Comparison of ENCODE assay signal across 22 mouse cellular contexts in genomic region chr3:104954551-104954950, GRCm38 (mm10). TPM values are rescaled to one million over a fixed set of nuclear protein-coding genes. Genes with fewer than 3 reads are reported as not detected.
DNase-seq lines count a peak whose midpoint lies in the region; ATAC-seq lines count a peak whose summit lies in the region.
"Had no signal": no experiment of that assay in that cellular context is flagged by ENCODE, and none has a peak within 500 bp of the region (broad histone marks: within the 10 kb centered on the region; RNA-seq: fewer than 3 reads in every experiment).

No protein-coding gene starts in this region.

- no peak overlapping the region for H3K4me2 ChIP-seq in midbrain, embryonic 11.5 days
- no peak overlapping the region for H3K4me2 ChIP-seq in midbrain, embryonic 14.5 days (ENCODE audit: low read length)
- H3K4me2 ChIP-seq: embryonic facial prominence, embryonic 13.5 days; embryonic facial prominence, embryonic 15.5 days; forebrain, embryonic 12.5 days had no signal

- H3K4me3 ChIP-seq in heart, embryonic 10.5 days, result no peak overlapping the region
- H3K4me3 ChIP-seq in midbrain, embryonic 11.5 days (ENCODE audit: low read depth, low read length), result no peak overlapping the region
- H3K4me3 ChIP-seq in midbrain, embryonic 14.5 days (replicated peaks; ENCODE audit: low read depth, low read length), result no peak overlapping the region
- H3K4me3 ChIP-seq: embryonic facial prominence, embryonic 13.5 days; embryonic facial prominence, embryonic 15.5 days; erythroblast, embryonic 14.5 days; forebrain, embryonic 10.5 days; forebrain, embryonic 12.5 days had no signal

- no peaks in the 10 kb centered on the region for H3K9me3 ChIP-seq in heart, embryonic 10.5 days
- no peaks in the 10 kb centered on the region for H3K9me3 ChIP-seq in midbrain, embryonic 11.5 days (ENCODE audit: control insufficient read depth, low read length)
- H3K9me3 ChIP-seq in midbrain, embryonic 14.5 days (ENCODE audit: control insufficient read depth, low read length), result no peaks in the 10 kb centered on the region
- H3K9me3 ChIP-seq: embryonic facial prominence, embryonic 13.5 days; embryonic facial prominence, embryonic 15.5 days; forebrain, embryonic 10.5 days; forebrain, embryonic 12.5 days had no signal

- no peak for ATAC-seq in midbrain, embryonic 11.5 days (ENCODE audit: low FRiP score)
- no peak for ATAC-seq in midbrain, embryonic 14.5 days (ENCODE audit: low FRiP score, low TSS enrichment)
- ATAC-seq: forebrain, embryonic 14.5 days; forebrain, embryonic 16.5 days had no signal

- 93% methylated on average over 15 of the region's 15 CpGs for WGBS in heart, embryonic 10.5 days
- WGBS in midbrain, embryonic 11.5 days, result 97% methylated on average over 15 of the region's 15 CpGs
- WGBS in midbrain, embryonic 14.5 days, result 96% methylated on average over 15 of the region's 15 CpGs

- peak; percentile 53 for DNase-seq in heart, embryonic 10.5 days (ENCODE audit: low spot score)
- DNase-seq in heart, postnatal 36 days, result no peak
- DNase-seq in midbrain, embryonic 11.5 days (ENCODE audit: low spot score, missing footprints), result peak; percentile 33
- DNase-seq in midbrain, embryonic 14.5 days, result no peak
- DNase-seq: adrenal gland, adult 2 months; adrenal gland, postnatal 10 days; adrenal gland, postnatal 25 days; cerebellum, adult 11 months; cerebellum, adult 18-20 months; cerebellum, adult 8-10 months; cerebellum, adult 9-11 months; cerebellum, postnatal 14 days; cerebellum, postnatal 36 days; embryo, embryonic 11 days had no signal

- H3K27me3 ChIP-seq in heart, embryonic 10.5 days (ENCODE audit: insufficient read depth, poor library complexity, severe bottlenecking), result peaks cover 13% of the 10 kb centered on the region
- H3K27me3 ChIP-seq in midbrain, embryonic 11.5 days (ENCODE audit: control insufficient read depth, insufficient read depth, low read length), result peaks cover 8% of the 10 kb centered on the region
- H3K27me3 ChIP-seq in midbrain, embryonic 14.5 days (ENCODE audit: control insufficient read depth, insufficient read depth, low read length), result peaks cover 9% of the 10 kb centered on the region; the same call in 1 of the 2 replicates

- intact Hi-C loops in heart, postnatal 36 days (cut with DNase I), result no loop called here

- no peak overlapping the region for H3K9ac ChIP-seq in midbrain, embryonic 11.5 days (ENCODE audit: low read length)
- no peak overlapping the region for H3K9ac ChIP-seq in midbrain, embryonic 14.5 days (replicated peaks; ENCODE audit: low read length)
- H3K9ac ChIP-seq: embryonic facial prominence, embryonic 13.5 days; embryonic facial prominence, embryonic 15.5 days; forebrain, embryonic 12.5 days had no signal

- H3K36me3 ChIP-seq in heart, embryonic 10.5 days, result peaks cover 49% of the 10 kb centered on the region
- no peaks in the 10 kb centered on the region for H3K36me3 ChIP-seq in midbrain, embryonic 11.5 days (ENCODE audit: control insufficient read depth, insufficient read depth, low read length)
- peaks cover 33% of the 10 kb centered on the region; the same call in 1 of the 2 replicates for H3K36me3 ChIP-seq in midbrain, embryonic 14.5 days (ENCODE audit: control insufficient read depth, insufficient read depth, low read length)

- peaks cover 15% of the 10 kb centered on the region; the same call in 1 of the 2 replicates for H3K4me1 ChIP-seq in heart, embryonic 10.5 days
- H3K4me1 ChIP-seq in midbrain, embryonic 11.5 days (ENCODE audit: control insufficient read depth, insufficient read depth, low read length), result no peaks in the 10 kb centered on the region
- no peaks in the 10 kb centered on the region for H3K4me1 ChIP-seq in midbrain, embryonic 14.5 days (ENCODE audit: control insufficient read depth, insufficient read depth, low read length)
- H3K4me1 ChIP-seq: forebrain, embryonic 12.5 days had no signal

- H3K27ac ChIP-seq in heart, embryonic 10.5 days, result no peak overlapping the region
- no peak overlapping the region for H3K27ac ChIP-seq in midbrain, embryonic 11.5 days (ENCODE audit: low read depth, low read length)
- no peak overlapping the region for H3K27ac ChIP-seq in midbrain, embryonic 14.5 days (replicated peaks; ENCODE audit: low read depth, low read length)
- H3K27ac ChIP-seq: embryonic facial prominence, embryonic 13.5 days; embryonic facial prominence, embryonic 15.5 days; forebrain, embryonic 10.5 days; forebrain, embryonic 12.5 days had no signal

RNA-seq across cellular contexts. Expression of gene Wnt2b, which starts 7.2 kb away (rescaled TPM):
- 1.3 and 1.6 TPM in 2 replicates for polyA plus RNA-seq in heart, embryonic 10.5 days (2016; fragmentation: Nextera tagmentation; extraction: Ambion mirVana)
- 1 to 10 TPM; 1.1 to 1.8 TPM for total RNA-seq in heart, postnatal 36 days (2021)
- polyA plus RNA-seq in midbrain, embryonic 11.5 days (2014; fragmentation: Nextera tagmentation; extraction: Ambion mirVana), result 1.2 TPM in 2 replicates
- 0.65 and 0.93 TPM in 2 replicates for polyA plus RNA-seq in midbrain, embryonic 14.5 days (2014; fragmentation: Nextera tagmentation; extraction: Ambion mirVana)
- total RNA-seq: MEL had no signal
- polyA plus RNA-seq: erythroblast, embryonic 14.5 days had no signal

Comparison
In these comparisons a context has a peak if more than half of its experiments do, and no peak if none do; other contexts are left out.
1. DNase-seq: peak in heart, embryonic 10.5 days (single experiment) and midbrain, embryonic 11.5 days (single experiment); none in heart, postnatal 36 days (0 of 2) and midbrain, embryonic 14.5 days (single experiment).